In genomic region chr6:122862871-122863270, GRCm38 (mm10) we compare ENCODE assay signal across 24 mouse cellular contexts. TPM values are rescaled to one million over a fixed set of nuclear protein-coding genes. Genes with fewer than 3 reads are reported as not detected.
DNase-seq lines count a peak whose midpoint lies in the region; ATAC-seq and TF ChIP-seq lines count a peak whose summit lies in the region.
"Had no signal": no experiment of that assay in that cellular context is flagged by ENCODE, and none has a peak within 500 bp of the region (broad histone marks: within the 10 kb centered on the region; RNA-seq: fewer than 3 reads in every experiment).

No protein-coding gene starts in this region.

- peak in 1 of 3 experiments; percentile 24 for DNase-seq in liver, embryonic 14.5 days (ENCODE audit: low read depth in 3 of 3, low spot score in 3 of 3)
- DNase-seq in liver, embryonic 11.5 days (ENCODE audit: low spot score), result no peak
- peak; percentile 17 for DNase-seq in MEL (ENCODE audit: low read depth, low spot score)
- DNase-seq: adrenal gland, postnatal 25 days; cerebellum, adult 9-10 months; gastrocnemius, postnatal 10 days; heart, adult 2 months; kidney, adult 9 months; kidney, postnatal 36 days; lung, embryonic 14.5 days; thymus, adult 18-20 months had no signal

- peak; percentile 33; the same call in 1 of the 2 replicates for ATAC-seq in liver, embryonic 14.5 days (ENCODE audit: insufficient read depth)
- no peak for ATAC-seq in liver, embryonic 11.5 days (replicated peaks; ENCODE audit: low FRiP score)
- peak; percentile 96 for ATAC-seq in common myeloid progenitor, adult 5-6 weeks (replicated peaks; ENCODE audit: low read depth, poor library complexity, severe bottlenecking)
- peak; percentile 97 for ATAC-seq in megakaryocyte progenitor cell, adult 5-6 weeks (replicated peaks; ENCODE audit: poor library complexity)
- no peak for ATAC-seq in cerebellum, adult (ENCODE audit: insufficient number of reproducible peaks, low FRiP score, low TSS enrichment)
- ATAC-seq in midbrain, embryonic 15.5 days (replicated peaks), result no peak
- ATAC-seq in hindbrain, embryonic 12.5 days (ENCODE audit: low FRiP score), result no peak
- ATAC-seq: activated CD4-positive, CD25-positive, alpha-beta regulatory T cell, adult 4 months; forebrain, embryonic 13.5 days; intestine, embryonic 15.5 days had no signal

- H3K79me2 ChIP-seq in MEL (ENCODE audit: control insufficient read depth, insufficient read depth, low read length, poor library complexity), result no peaks in the 10 kb centered on the region

- 39% methylated on average over 1 of the region's 1 CpGs for WGBS in liver, embryonic 14.5 days (ENCODE audit: insufficient replicate concordance)
- WGBS in liver, embryonic 11.5 days, result 68% methylated on average over 1 of the region's 1 CpGs
- WGBS in midbrain, embryonic 15.5 days, result 89% methylated on average over 1 of the region's 1 CpGs
- 96% methylated on average over 1 of the region's 1 CpGs for WGBS in hindbrain, embryonic 12.5 days

- H3K27ac ChIP-seq in liver, embryonic 14.5 days, result no peak overlapping the region
- no peak overlapping the region for H3K27ac ChIP-seq in liver, embryonic 11.5 days (ENCODE audit: low read depth, low read length)
- H3K27ac ChIP-seq in MEL (ENCODE audit: control insufficient read depth, low read depth, low read length), result no peak overlapping the region
- no peak overlapping the region for H3K27ac ChIP-seq in midbrain, embryonic 15.5 days
- no peak overlapping the region for H3K27ac ChIP-seq in hindbrain, embryonic 12.5 days
- H3K27ac ChIP-seq: embryonic facial prominence, embryonic 12.5 days; forebrain, embryonic 13.5 days; heart, adult 2 months; hindbrain, embryonic 15.5 days; intestine, embryonic 15.5 days; neural tube, embryonic 12.5 days; stomach, embryonic 15.5 days had no signal

- TF ChIP-seq EP300 in liver, embryonic 14.5 days (IDR thresholded peaks at IDR 0.05; ENCODE audit: low read depth), result no peak
- no peak for TF ChIP-seq EP300 in MEL (IDR thresholded peaks at IDR 0.05; ENCODE audit: low read depth in 1 of 2, low read length in 2 of 2)

- H3K9me3 ChIP-seq in liver, embryonic 14.5 days (ENCODE audit: control insufficient read depth, low read length), result peaks cover 6% of the 10 kb centered on the region
- peaks cover 5% of the 10 kb centered on the region; the same call in 1 of the 2 replicates for H3K9me3 ChIP-seq in liver, embryonic 11.5 days (ENCODE audit: control insufficient read depth, low read length)
- no peaks in the 10 kb centered on the region for H3K9me3 ChIP-seq in MEL (replicated peaks; ENCODE audit: insufficient read depth, low read length)
- no peaks in the 10 kb centered on the region for H3K9me3 ChIP-seq in midbrain, embryonic 15.5 days
- peaks cover 18% of the 10 kb centered on the region for H3K9me3 ChIP-seq in hindbrain, embryonic 12.5 days (replicated peaks)
- H3K9me3 ChIP-seq: hindbrain, embryonic 15.5 days had no signal

- no peak for TF ChIP-seq POLR2A in MEL (IDR thresholded peaks at IDR 0.05; ENCODE audit: control insufficient read depth in 1 of 2, insufficient read depth in 1 of 2, low read depth in 1 of 2, low read length in 2 of 2, poor library complexity in 1 of 2)

- no peaks in the 10 kb centered on the region for H3K36me3 ChIP-seq in liver, embryonic 14.5 days (replicated peaks; ENCODE audit: control insufficient read depth, insufficient read depth, low read depth)
- H3K36me3 ChIP-seq in liver, embryonic 11.5 days (ENCODE audit: control insufficient read depth, insufficient read depth, low read length), result no peaks in the 10 kb centered on the region
- H3K36me3 ChIP-seq in MEL (ENCODE audit: control insufficient read depth in 1 of 2, insufficient read depth in 2 of 2, low read length in 2 of 2), result no peaks in the 10 kb centered on the region
- H3K36me3 ChIP-seq in midbrain, embryonic 15.5 days (replicated peaks), result no peaks in the 10 kb centered on the region
- H3K36me3 ChIP-seq in hindbrain, embryonic 12.5 days, result no peaks in the 10 kb centered on the region
- H3K36me3 ChIP-seq: embryonic facial prominence, embryonic 12.5 days; hindbrain, embryonic 15.5 days; intestine, embryonic 15.5 days; neural tube, embryonic 12.5 days; stomach, embryonic 15.5 days had no signal

- peaks cover 0 to 3% of the 10 kb centered on the region in 2 experiments; a peak in 1 of 4 replicates for H3K4me1 ChIP-seq in liver, embryonic 14.5 days (replicated peaks; ENCODE audit: control insufficient read depth in 2 of 2, insufficient read depth in 2 of 2, low read length in 1 of 2)
- H3K4me1 ChIP-seq in liver, embryonic 11.5 days (replicated peaks; ENCODE audit: control insufficient read depth, insufficient read depth, low read length), result no peaks in the 10 kb centered on the region
- H3K4me1 ChIP-seq in MEL (ENCODE audit: control insufficient read depth in 1 of 2, insufficient read depth in 2 of 2, low read length in 2 of 2), result no peaks in the 10 kb centered on the region
- no peaks in the 10 kb centered on the region for H3K4me1 ChIP-seq in midbrain, embryonic 15.5 days
- no peaks in the 10 kb centered on the region for H3K4me1 ChIP-seq in hindbrain, embryonic 12.5 days
- H3K4me1 ChIP-seq: embryonic facial prominence, embryonic 12.5 days; forebrain, embryonic 13.5 days; hindbrain, embryonic 15.5 days; intestine, embryonic 15.5 days; neural tube, embryonic 12.5 days; stomach, embryonic 15.5 days had no signal

- no peaks in the 10 kb centered on the region for H3K27me3 ChIP-seq in liver, embryonic 14.5 days (ENCODE audit: control insufficient read depth, insufficient read depth, low read length)
- H3K27me3 ChIP-seq in liver, embryonic 11.5 days (replicated peaks; ENCODE audit: control insufficient read depth, insufficient read depth, low read length), result no peaks in the 10 kb centered on the region
- no peaks in the 10 kb centered on the region for H3K27me3 ChIP-seq in MEL (ENCODE audit: control insufficient read depth in 1 of 2, insufficient read depth in 2 of 2, low read length in 2 of 2)
- H3K27me3 ChIP-seq in midbrain, embryonic 15.5 days (replicated peaks), result no peaks in the 10 kb centered on the region
- no peaks in the 10 kb centered on the region for H3K27me3 ChIP-seq in hindbrain, embryonic 12.5 days
- H3K27me3 ChIP-seq: embryonic facial prominence, embryonic 12.5 days; forebrain, embryonic 13.5 days; hindbrain, embryonic 15.5 days; intestine, embryonic 15.5 days; neural tube, embryonic 12.5 days; stomach, embryonic 15.5 days had no signal

- H3K4me2 ChIP-seq in liver, embryonic 14.5 days (ENCODE audit: low read depth), result no peak overlapping the region
- H3K4me2 ChIP-seq in liver, embryonic 11.5 days, result no peak overlapping the region
- no peak overlapping the region for H3K4me2 ChIP-seq in midbrain, embryonic 15.5 days
- no peak overlapping the region for H3K4me2 ChIP-seq in hindbrain, embryonic 12.5 days (replicated peaks)
- H3K4me2 ChIP-seq: embryonic facial prominence, embryonic 12.5 days; forebrain, embryonic 13.5 days; hindbrain, embryonic 15.5 days; intestine, embryonic 15.5 days; lung, embryonic 14.5 days; neural tube, embryonic 12.5 days; stomach, embryonic 15.5 days had no signal

- H3K4me3 ChIP-seq in liver, embryonic 14.5 days (ENCODE audit: insufficient read depth in 1 of 2, low read depth in 2 of 2, low read length in 2 of 2), result no peak overlapping the region
- H3K4me3 ChIP-seq in liver, embryonic 11.5 days (ENCODE audit: low read depth, low read length), result no peak overlapping the region
- H3K4me3 ChIP-seq in MEL (ENCODE audit: control insufficient read depth in 1 of 2, insufficient read depth in 1 of 2, low read depth in 2 of 2, low read length in 2 of 2), result no peak overlapping the region
- no peak overlapping the region for H3K4me3 ChIP-seq in midbrain, embryonic 15.5 days
- no peak overlapping the region for H3K4me3 ChIP-seq in hindbrain, embryonic 12.5 days
- H3K4me3 ChIP-seq: embryonic facial prominence, embryonic 12.5 days; erythroblast, embryonic 14.5 days; forebrain, embryonic 13.5 days; heart, adult 2 months; hindbrain, embryonic 15.5 days; intestine, embryonic 15.5 days; neural tube, embryonic 12.5 days; stomach, embryonic 15.5 days had no signal

- no peak overlapping the region for H3K9ac ChIP-seq in liver, embryonic 14.5 days (replicated peaks)
- H3K9ac ChIP-seq in liver, embryonic 11.5 days (ENCODE audit: low read depth, low read length), result no peak overlapping the region
- no peak overlapping the region for H3K9ac ChIP-seq in MEL (ENCODE audit: control insufficient read depth, low read depth, low read length, poor library complexity, severe bottlenecking)
- H3K9ac ChIP-seq in midbrain, embryonic 15.5 days, result no peak overlapping the region
- H3K9ac ChIP-seq in hindbrain, embryonic 12.5 days, result no peak overlapping the region
- H3K9ac ChIP-seq: embryonic facial prominence, embryonic 12.5 days; forebrain, embryonic 13.5 days; hindbrain, embryonic 15.5 days; intestine, embryonic 15.5 days; lung, embryonic 14.5 days; neural tube, embryonic 12.5 days; stomach, embryonic 15.5 days had no signal

- no peak for TF ChIP-seq RAD21 in MEL (IDR thresholded peaks at IDR 0.05; ENCODE audit: low read depth, low read length)

- no peak for TF ChIP-seq CTCF in liver, embryonic 14.5 days (IDR thresholded peaks at IDR 0.05; ENCODE audit: low read depth)
- TF ChIP-seq CTCF in MEL (IDR thresholded peaks at IDR 0.05 in 2 of 3, conservative IDR thresholded peaks at IDR 0.05 in 1 of 3; ENCODE audit: control insufficient read depth in 1 of 3, insufficient read depth in 1 of 3, low read depth in 2 of 3, low read length in 3 of 3, poor library complexity in 1 of 3, severe bottlenecking in 1 of 3), result no peak

RNA-seq across cellular contexts. Expression of gene C3ar1, which starts 6.9 kb away (rescaled TPM):
- 0.55 and 0.57 TPM in 2 replicates for polyA plus RNA-seq in liver, embryonic 14.5 days (2012; rRNA removed)
- polyA plus RNA-seq in liver, embryonic 14.5 days (2014; fragmentation: Nextera tagmentation; extraction: Ambion mirVana), result 0.59 and 0.66 TPM in 2 replicates
- polyA plus RNA-seq in liver, embryonic 11.5 days (2014; fragmentation: Nextera tagmentation; extraction: Ambion mirVana), result 2.7 and 3.5 TPM in 2 replicates
- total RNA-seq in MEL (2012; rRNA removed), result 0.42 and 0.69 TPM in 2 replicates
- polyA plus RNA-seq in MEL (2012; ENCODE audit: insufficient read depth in 1 of 2, insufficient read length in 2 of 2, low read depth in 1 of 2, low replicate concordance in 2 of 2, missing spikeins in 1 of 2), result under 1 TPM in 1 of 2 experiments, not detected in 1; 0.33 TPM
- not detected in 2 replicates for total RNA-seq in common myeloid progenitor, adult 5-6 weeks (2017)
- 0.05 TPM in 1 of 2 replicates, not detected in the other for total RNA-seq in megakaryocyte progenitor cell, adult 5-6 weeks (2015)
- total RNA-seq in megakaryocyte progenitor cell, adult 5-6 weeks (2017), result not detected in 2 replicates
- 1.4 and 1.6 TPM in 2 replicates for polyA plus RNA-seq in midbrain, embryonic 15.5 days (2015; fragmentation: Nextera tagmentation; extraction: Ambion mirVana)
- polyA plus RNA-seq in hindbrain, embryonic 12.5 days (2016; fragmentation: Nextera tagmentation; extraction: Ambion mirVana), result 2.0 and 2.2 TPM in 2 replicates
- polyA plus RNA-seq: erythroblast, embryonic 14.5 days had no signal

RNA-seq across cellular contexts. Expression of gene Necap1, which starts 11.4 kb away (rescaled TPM):
- polyA plus RNA-seq in liver, embryonic 14.5 days (2012; rRNA removed), result 13.6 and 13.8 TPM in 2 replicates
- polyA plus RNA-seq in liver, embryonic 14.5 days (2014; fragmentation: Nextera tagmentation; extraction: Ambion mirVana), result 17.9 and 20.1 TPM in 2 replicates
- 39.8 and 44.4 TPM in 2 replicates for polyA plus RNA-seq in liver, embryonic 11.5 days (2014; fragmentation: Nextera tagmentation; extraction: Ambion mirVana)
- 11.7 and 11.9 TPM in 2 replicates for total RNA-seq in MEL (2012; rRNA removed)
- polyA plus RNA-seq in MEL (2012; ENCODE audit: insufficient read depth in 1 of 2, insufficient read length in 2 of 2, low read depth in 1 of 2, low replicate concordance in 2 of 2, missing spikeins in 1 of 2), result 10 to 100 TPM in 1 of 2 experiments, not detected in 1; 19.1 TPM
- 10.1 and 13.3 TPM in 2 replicates for total RNA-seq in common myeloid progenitor, adult 5-6 weeks (2017)
- total RNA-seq in megakaryocyte progenitor cell, adult 5-6 weeks (2015), result 23.2 and 23.3 TPM in 2 replicates
- total RNA-seq in megakaryocyte progenitor cell, adult 5-6 weeks (2017), result 12.3 and 19.7 TPM in 2 replicates
- 134 and 146 TPM in 2 replicates for polyA plus RNA-seq in midbrain, embryonic 15.5 days (2015; fragmentation: Nextera tagmentation; extraction: Ambion mirVana)
- 85.2 and 87.1 TPM in 2 replicates for polyA plus RNA-seq in hindbrain, embryonic 12.5 days (2016; fragmentation: Nextera tagmentation; extraction: Ambion mirVana)

RNA-seq across cellular contexts. Expression of gene Foxj2, which starts 43.2 kb away (rescaled TPM):
- 1.3 TPM in 2 replicates for polyA plus RNA-seq in liver, embryonic 14.5 days (2012; rRNA removed)
- polyA plus RNA-seq in liver, embryonic 14.5 days (2014; fragmentation: Nextera tagmentation; extraction: Ambion mirVana), result 1.1 and 1.3 TPM in 2 replicates
- polyA plus RNA-seq in liver, embryonic 11.5 days (2014; fragmentation: Nextera tagmentation; extraction: Ambion mirVana), result 3.8 and 4.0 TPM in 2 replicates
- total RNA-seq in MEL (2012; rRNA removed), result 2.0 and 2.2 TPM in 2 replicates
- polyA plus RNA-seq in MEL (2012; ENCODE audit: insufficient read depth in 1 of 2, insufficient read length in 2 of 2, low read depth in 1 of 2, low replicate concordance in 2 of 2, missing spikeins in 1 of 2), result 1 to 10 TPM in 1 of 2 experiments, not detected in 1; 8.6 TPM
- total RNA-seq in common myeloid progenitor, adult 5-6 weeks (2017), result 6.4 and 6.7 TPM in 2 replicates
- 9.9 and 10.3 TPM in 2 replicates for total RNA-seq in megakaryocyte progenitor cell, adult 5-6 weeks (2015)
- total RNA-seq in megakaryocyte progenitor cell, adult 5-6 weeks (2017), result 3.0 and 3.5 TPM in 2 replicates
- polyA plus RNA-seq in midbrain, embryonic 15.5 days (2015; fragmentation: Nextera tagmentation; extraction: Ambion mirVana), result 8.3 and 9.1 TPM in 2 replicates
- 6.1 and 6.9 TPM in 2 replicates for polyA plus RNA-seq in hindbrain, embryonic 12.5 days (2016; fragmentation: Nextera tagmentation; extraction: Ambion mirVana)

RNA-seq across cellular contexts. Expression of gene Clec4a1, which starts 58.8 kb away (rescaled TPM):
- polyA plus RNA-seq in liver, embryonic 14.5 days (2012; rRNA removed), result 1.8 and 3.0 TPM in 2 replicates
- 4.1 and 5.9 TPM in 2 replicates for polyA plus RNA-seq in liver, embryonic 14.5 days (2014; fragmentation: Nextera tagmentation; extraction: Ambion mirVana)
- polyA plus RNA-seq in liver, embryonic 11.5 days (2014; fragmentation: Nextera tagmentation; extraction: Ambion mirVana), result 3.2 and 3.6 TPM in 2 replicates
- not detected in 2 replicates for total RNA-seq in MEL (2012; rRNA removed)
- under 1 TPM in 1 of 2 experiments, not detected in 1; 0.06 TPM for polyA plus RNA-seq in MEL (2012; ENCODE audit: insufficient read depth in 1 of 2, insufficient read length in 2 of 2, low read depth in 1 of 2, low replicate concordance in 2 of 2, missing spikeins in 1 of 2)
- 0.87 TPM in 1 of 2 replicates, not detected in the other for total RNA-seq in common myeloid progenitor, adult 5-6 weeks (2017)
- total RNA-seq in megakaryocyte progenitor cell, adult 5-6 weeks (2015), result 2.1 and 2.9 TPM in 2 replicates
- 0.79 and 0.81 TPM in 2 replicates for total RNA-seq in megakaryocyte progenitor cell, adult 5-6 weeks (2017)
- 2.0 and 2.1 TPM in 2 replicates for polyA plus RNA-seq in midbrain, embryonic 15.5 days (2015; fragmentation: Nextera tagmentation; extraction: Ambion mirVana)
- 1.1 and 1.6 TPM in 2 replicates for polyA plus RNA-seq in hindbrain, embryonic 12.5 days (2016; fragmentation: Nextera tagmentation; extraction: Ambion mirVana)
- polyA plus RNA-seq: erythroblast, embryonic 14.5 days had no signal

Comparison
In these comparisons a context has a peak if more than half of its experiments do, and no peak if none do; other contexts are left out.
1. ATAC-seq: peak in liver, embryonic 14.5 days (single experiment), common myeloid progenitor, adult 5-6 weeks (single experiment) and megakaryocyte progenitor cell, adult 5-6 weeks (single experiment); none in liver, embryonic 11.5 days (single experiment), cerebellum, adult (single experiment), midbrain, embryonic 15.5 days (single experiment) and hindbrain, embryonic 12.5 days (single experiment).